Mouse (Mus musculus): Measurements from ENCODE around the gene Plac1.
"Not testable (repeated sequence)": the region's sequence is repeated elsewhere in the genome, so short reads cannot be mapped to it uniquely, and the experiment has no call there.

GRCm38 (mm10) chrX:53271628-53272027, 31.7 kb upstream of the Plac1 start:
- not testable (repeated sequence) for TF ChIP-seq CTCF, EP300 (IDR thresholded peaks at IDR 0.05; ENCODE audit: low read depth)

Data from heart, postnatal 0 days (tissue).